Comparison of ENCODE assay signal across 9 mouse cellular contexts in the genomic region with DNA sequence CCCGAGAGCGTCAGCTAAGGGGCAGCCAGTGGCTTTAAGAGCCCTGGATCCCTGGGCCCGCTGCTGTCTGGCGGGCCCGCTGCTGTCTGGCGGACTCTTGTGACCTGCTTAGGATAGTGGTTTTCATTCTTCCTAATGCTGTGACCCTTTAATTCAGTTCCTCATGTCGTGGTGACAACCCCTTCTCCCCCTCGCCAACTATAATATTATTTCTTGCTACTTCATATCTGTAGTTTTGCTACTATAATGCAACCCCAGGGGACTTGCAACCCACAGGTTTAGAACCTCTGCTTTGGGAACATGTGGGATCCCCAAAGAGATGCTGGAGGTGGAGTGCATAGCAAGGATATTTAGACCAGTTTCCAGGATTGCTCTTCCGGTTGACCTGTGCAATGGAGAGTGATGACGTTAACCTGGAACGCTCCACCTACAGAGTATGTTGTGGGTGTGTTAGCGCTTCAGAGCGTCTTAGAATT. TPM values are rescaled to one million over a fixed set of nuclear protein-coding genes. Genes with fewer than 3 reads are reported as not detected.
DNase-seq lines count a peak whose midpoint lies in the region; ATAC-seq and TF ChIP-seq lines count a peak whose summit lies in the region.
"Had no signal": no experiment of that assay in that cellular context is flagged by ENCODE, and none has a peak within 500 bp of the region (broad histone marks: within the 10 kb centered on the region; RNA-seq: fewer than 3 reads in every experiment).

No protein-coding gene starts in this region.

- intact Hi-C loops in heart, postnatal 36 days (cut with DNase I): loop anchor here (1.0 kb wide), 1 partner anchor 25 kb away; a partner anchor contains a TSS

- TF ChIP-seq CTCF in E14TG2a.4 (conservative IDR thresholded peaks at IDR 0.05; ENCODE audit: low read length): no peak
- no peak for TF ChIP-seq CTCF in hindbrain, postnatal 0 days (IDR thresholded peaks at IDR 0.05; ENCODE audit: low read depth)

- peak overlapping the region; percentile 86 for H3K4me3 ChIP-seq in heart, embryonic 10.5 days
- peak overlapping the region; percentile 93 for H3K4me3 ChIP-seq in E14TG2a.4 (replicated peaks; ENCODE audit: low read length)
- peak overlapping the region; percentile 77 for H3K4me3 ChIP-seq in hindbrain, postnatal 0 days (ENCODE audit: low read length)
- H3K4me3 ChIP-seq in midbrain, embryonic 12.5 days: peak overlapping the region; percentile 68

- no peaks in the 10 kb centered on the region for H3K27me3 ChIP-seq in heart, embryonic 10.5 days (ENCODE audit: insufficient read depth, poor library complexity, severe bottlenecking)
- H3K27me3 ChIP-seq in E14TG2a.4 (ENCODE audit: insufficient read depth, low read length): peaks cover 12% of the 10 kb centered on the region
- H3K27me3 ChIP-seq in hindbrain, postnatal 0 days (ENCODE audit: insufficient read depth, low read length): no peaks in the 10 kb centered on the region
- H3K27me3 ChIP-seq in midbrain, embryonic 12.5 days: no peaks in the 10 kb centered on the region
- H3K27me3 ChIP-seq: Patski had no signal

- peak; percentile 27 for ATAC-seq in hindbrain, postnatal 0 days
- ATAC-seq in midbrain, embryonic 12.5 days (ENCODE audit: low FRiP score, low read depth): peak; percentile 35
- no peak for ATAC-seq in inflammation-experienced regulatory T-cells, adult 6 months

- H3K9me3 ChIP-seq in heart, embryonic 10.5 days: no peaks in the 10 kb centered on the region
- no peaks in the 10 kb centered on the region for H3K9me3 ChIP-seq in E14TG2a.4 (ENCODE audit: low read length)
- no peaks in the 10 kb centered on the region for H3K9me3 ChIP-seq in hindbrain, postnatal 0 days (ENCODE audit: low read length)
- 0 out of 2 replicates have a peak, but pooled peaks cover 2% of the 10 kb centered on the region for H3K9me3 ChIP-seq in midbrain, embryonic 12.5 days

- peaks cover 18% of the 10 kb centered on the region for H3K4me1 ChIP-seq in heart, embryonic 10.5 days
- peaks cover 12% of the 10 kb centered on the region for H3K4me1 ChIP-seq in E14TG2a.4 (replicated peaks; ENCODE audit: low read depth, low read length)
- peaks cover 14% of the 10 kb centered on the region for H3K4me1 ChIP-seq in hindbrain, postnatal 0 days (ENCODE audit: insufficient read depth, low read length)
- H3K4me1 ChIP-seq in midbrain, embryonic 12.5 days: peaks cover 15% of the 10 kb centered on the region

- H3K36me3 ChIP-seq in heart, embryonic 10.5 days: peaks cover 7% of the 10 kb centered on the region; the same call in 1 of the 2 replicates
- no peaks in the 10 kb centered on the region for H3K36me3 ChIP-seq in E14TG2a.4 (ENCODE audit: insufficient read depth, low read length)
- H3K36me3 ChIP-seq in hindbrain, postnatal 0 days (ENCODE audit: insufficient read depth, low read length): no peaks in the 10 kb centered on the region
- H3K36me3 ChIP-seq in midbrain, embryonic 12.5 days: 0 out of 2 replicates have a peak, but pooled peaks cover 6% of the 10 kb centered on the region

- WGBS in heart, embryonic 10.5 days: 31% methylated on average over 13 of the region's 13 CpGs
- 32% methylated on average over 13 of the region's 13 CpGs for WGBS in hindbrain, postnatal 0 days
- 28% methylated on average over 13 of the region's 13 CpGs for WGBS in midbrain, embryonic 12.5 days

- H3K4me2 ChIP-seq in hindbrain, postnatal 0 days (ENCODE audit: low read depth, low read length): peak overlapping the region; percentile 67
- H3K4me2 ChIP-seq in midbrain, embryonic 12.5 days (replicated peaks): peak overlapping the region; percentile 69

- peak overlapping the region; percentile 83 for H3K9ac ChIP-seq in hindbrain, postnatal 0 days (replicated peaks; ENCODE audit: low read length)
- peak overlapping the region; percentile 51; the same call in 1 of the 2 replicates for H3K9ac ChIP-seq in midbrain, embryonic 12.5 days (replicated peaks)

- peak; percentile 76 for DNase-seq in heart, embryonic 10.5 days (ENCODE audit: low spot score)
- no peak for DNase-seq in heart, postnatal 36 days
- DNase-seq in cerebellum, postnatal 14 days: peak; percentile 29 to 40
- peak; percentile 39 for DNase-seq in hindbrain, postnatal 0 days (ENCODE audit: low spot score)
- DNase-seq in adrenal gland, postnatal 4 days (ENCODE audit: low spot score in 2 of 2): no peak

- H3K27ac ChIP-seq in heart, embryonic 10.5 days: peak overlapping the region; percentile 92
- peak overlapping the region; percentile 92 for H3K27ac ChIP-seq in hindbrain, postnatal 0 days
- peak overlapping the region; percentile 92 for H3K27ac ChIP-seq in midbrain, embryonic 12.5 days (replicated peaks)

RNA-seq across cellular contexts. Expression of a gene that starts 0.4 kb away (rescaled TPM):
- 0.11 and 0.25 TPM in 2 replicates for polyA plus RNA-seq in heart, embryonic 10.5 days (2016; fragmentation: Nextera tagmentation; extraction: Ambion mirVana)
- not detected for total RNA-seq in heart, postnatal 36 days (2021)
- total RNA-seq in hindbrain, postnatal 0 days (2014; rRNA removed): 0.18 and 0.37 TPM in 2 replicates
- 0.63 and 1.5 TPM in 2 replicates for polyA plus RNA-seq in hindbrain, postnatal 0 days (2015; fragmentation: Nextera tagmentation; extraction: Ambion mirVana)
- polyA plus RNA-seq in midbrain, embryonic 12.5 days (2016; fragmentation: Nextera tagmentation; extraction: Ambion mirVana): 1.0 TPM in 2 replicates
- polyA plus RNA-seq in inflammation-experienced regulatory T-cells, adult 6 months (2017; shearing (Covaris generic)): not detected
- total RNA-seq in adrenal gland, postnatal 4 days (2021): 1 to 10 TPM in 1 of 2 experiments, under 1 TPM in 1; 0.64 to 1.7 TPM

RNA-seq across cellular contexts. Expression of a gene that starts 0.9 kb away (rescaled TPM):
- 37.4 and 49.9 TPM in 2 replicates for polyA plus RNA-seq in heart, embryonic 10.5 days (2016; fragmentation: Nextera tagmentation; extraction: Ambion mirVana)
- 10 to 100 TPM; 11.9 to 14.9 TPM for total RNA-seq in heart, postnatal 36 days (2021)
- total RNA-seq in hindbrain, postnatal 0 days (2014; rRNA removed): 80.1 and 82.9 TPM in 2 replicates
- polyA plus RNA-seq in hindbrain, postnatal 0 days (2015; fragmentation: Nextera tagmentation; extraction: Ambion mirVana): 104 and 105 TPM in 2 replicates
- 86.2 and 87.9 TPM in 2 replicates for polyA plus RNA-seq in midbrain, embryonic 12.5 days (2016; fragmentation: Nextera tagmentation; extraction: Ambion mirVana)
- polyA plus RNA-seq in inflammation-experienced regulatory T-cells, adult 6 months (2017; shearing (Covaris generic)): 10 to 100 TPM; 10.6 to 12.0 (median 11.5) TPM
- 10 to 100 TPM; 41.3 to 43.8 TPM for total RNA-seq in adrenal gland, postnatal 4 days (2021)

RNA-seq across cellular contexts. Expression of a gene that starts 24.2 kb away (rescaled TPM):
- 33.4 and 41.7 TPM in 2 replicates for polyA plus RNA-seq in heart, embryonic 10.5 days (2016; fragmentation: Nextera tagmentation; extraction: Ambion mirVana)
- total RNA-seq in heart, postnatal 36 days (2021): 10 to 100 TPM; 19.9 to 24.0 TPM
- total RNA-seq in hindbrain, postnatal 0 days (2014; rRNA removed): 2.7 and 5.9 TPM in 2 replicates
- 15.5 and 16.8 TPM in 2 replicates for polyA plus RNA-seq in hindbrain, postnatal 0 days (2015; fragmentation: Nextera tagmentation; extraction: Ambion mirVana)
- polyA plus RNA-seq in midbrain, embryonic 12.5 days (2016; fragmentation: Nextera tagmentation; extraction: Ambion mirVana): 18.7 and 22.6 TPM in 2 replicates
- polyA plus RNA-seq in inflammation-experienced regulatory T-cells, adult 6 months (2017; shearing (Covaris generic)): 1 to 10 TPM; 2.5 to 3.7 (median 2.7) TPM
- total RNA-seq in adrenal gland, postnatal 4 days (2021): 10 to 100 TPM; 38.5 to 43.3 TPM

RNA-seq across cellular contexts. Expression of a gene that starts 26.4 kb away (rescaled TPM):
- polyA plus RNA-seq in heart, embryonic 10.5 days (2016; fragmentation: Nextera tagmentation; extraction: Ambion mirVana): 8.9 and 11.7 TPM in 2 replicates
- 10 to 100 TPM; 19.4 to 20.0 TPM for total RNA-seq in heart, postnatal 36 days (2021)
- 14.5 and 23.3 TPM in 2 replicates for total RNA-seq in hindbrain, postnatal 0 days (2014; rRNA removed)
- polyA plus RNA-seq in hindbrain, postnatal 0 days (2015; fragmentation: Nextera tagmentation; extraction: Ambion mirVana): 8.7 and 9.7 TPM in 2 replicates
- 15.4 and 17.6 TPM in 2 replicates for polyA plus RNA-seq in midbrain, embryonic 12.5 days (2016; fragmentation: Nextera tagmentation; extraction: Ambion mirVana)
- polyA plus RNA-seq in inflammation-experienced regulatory T-cells, adult 6 months (2017; shearing (Covaris generic)): 10 to 100 TPM; 10.3 to 15.8 (median 12.0) TPM
- total RNA-seq in adrenal gland, postnatal 4 days (2021): 10 to 100 TPM; 35.9 to 37.7 TPM

Comparison
In these comparisons a context has a peak if more than half of its experiments do, and no peak if none do; other contexts are left out.
1. DNase-seq: peak in heart, embryonic 10.5 days (single experiment), cerebellum, postnatal 14 days (2 of 2) and hindbrain, postnatal 0 days (single experiment); none in heart, postnatal 36 days (0 of 2) and adrenal gland, postnatal 4 days (0 of 2).
2. Peak in every context shown above with its lines, with median percentiles within 50 percentile points of each other: H3K27ac ChIP-seq and H3K4me3 ChIP-seq.